Mouse (Mus musculus) thymus, postnatal 4 days (tissue): ENCODE data around the gene Ift172.

Experiments used
- DNase-seq: peaks from one replicate; pipeline ENCODE4 v3.0.0; 2021

The Ift172 gene

GRCm38 (mm10) chr5:31290521-31291360, at the start of gene Ift172:
Gene Ift172, minus strand, starts transcription at chr5:31291116.
- DNase-seq: peak; percentile 96

- peak; percentile 50 for DNase-seq
Observed at GRCm38 (mm10) chr5:31328255-31328654, 37.3 kb upstream of the Ift172 start.

- peak; percentile 45 for DNase-seq
Observed at GRCm38 (mm10) chr5:31326850-31327249, 35.9 kb upstream of the Ift172 start.

GRCm38 (mm10) chr5:31324085-31324484, 33.2 kb upstream of the Ift172 start:
- no peak for DNase-seq

GRCm38 (mm10) chr5:31322776-31323175, 31.9 kb upstream of the Ift172 start:
- DNase-seq: no peak

- DNase-seq: peak; percentile 50
Observed at GRCm38 (mm10) chr5:31312806-31313205, 21.9 kb upstream of the Ift172 start.

GRCm38 (mm10) chr5:31303093-31303492, 12.2 kb upstream of the Ift172 start:
- no peak for DNase-seq

GRCm38 (mm10) chr5:31301866-31302265, 10.9 kb upstream of the Ift172 start:
- DNase-seq: no peak

- DNase-seq: no peak
Observed at GRCm38 (mm10) chr5:31298486-31298885, 7.6 kb upstream of the Ift172 start.

GRCm38 (mm10) chr5:31297981-31298380, 7.1 kb upstream of the Ift172 start:
- no peak for DNase-seq

- DNase-seq: no peak
Observed at GRCm38 (mm10) chr5:31297047-31297757, 6.3 kb upstream of the Ift172 start, which contains the start of gene Gckr. Gene Gckr, plus strand, starts transcription at chr5:31297443.

GRCm38 (mm10) chr5:31295606-31296141, 4.8 kb upstream of the Ift172 start, which contains the start of gene Fndc4:
Gene Fndc4, minus strand, starts transcription at chr5:31296080.
- peak; percentile 18 for DNase-seq

- DNase-seq: no peak
Observed at GRCm38 (mm10) chr5:31294964-31295605, 4.2 kb upstream of the Ift172 start.

- no peak for DNase-seq
Observed at GRCm38 (mm10) chr5:31291361-31291688, 409 bp upstream of the Ift172 start.

GRCm38 (mm10) chr5:31289626-31290230, 1.2 kb downstream of the Ift172 start:
- DNase-seq: no peak

- DNase-seq: no peak
Observed at GRCm38 (mm10) chr5:31288655-31289054, 2.3 kb downstream of the Ift172 start.

GRCm38 (mm10) chr5:31288225-31288624, 2.7 kb downstream of the Ift172 start:
- DNase-seq: no peak

GRCm38 (mm10) chr5:31279245-31279988, 11.5 kb downstream of the Ift172 start:
- DNase-seq: no peak

- DNase-seq: no peak
Observed at GRCm38 (mm10) chr5:31273018-31273417, 17.9 kb downstream of the Ift172 start.

- DNase-seq: no peak
Observed at GRCm38 (mm10) chr5:31267686-31268085, 23.2 kb downstream of the Ift172 start.

GRCm38 (mm10) chr5:31266101-31266500, 24.8 kb downstream of the Ift172 start:
- no peak for DNase-seq

- DNase-seq: no peak
Observed at GRCm38 (mm10) chr5:31257616-31258015, 33.3 kb downstream of the Ift172 start.
